Mouse (Mus musculus) olfactory bulb, adult 2 months (tissue): ENCODE measurements around the gene Naaladl2.

Experiments used
- CTCF ChIP-seq: fragments of 200-500 bp; IDR thresholded peaks from 2 replicates; pipeline ENCODE4 v1.5.1; 2012; ENCODE audit warnings: low read depth, mild to moderate bottlenecking, low read length, moderate library complexity; ENCODE audit not compliant: insufficient read depth
- POLR2A ChIP-seq: fragments of 200-500 bp; IDR thresholded peaks from 2 replicates; pipeline ENCODE4 v1.6.1; 2012; ENCODE audit warnings: mild to moderate bottlenecking, low read depth, low read length, moderate library complexity; ENCODE audit not compliant: insufficient read depth

GRCm38 (mm10) chr3:23758746-23759145 is 1385.3 kb downstream of the Naaladl2 start:
- TF ChIP-seq POLR2A (no peak), CTCF (no peak)
